ENCODE assay signal across 8 mouse cellular contexts in genomic region chr7:139398111-139398510, GRCm38 (mm10). TPM values are rescaled to one million over a fixed set of nuclear protein-coding genes. Genes with fewer than 3 reads are reported as not detected.
DNase-seq lines count a peak whose midpoint lies in the region; ATAC-seq and TF ChIP-seq lines count a peak whose summit lies in the region.
"Had no signal": no experiment of that assay in that cellular context is flagged by ENCODE, and none has a peak within 500 bp of the region (broad histone marks: within the 10 kb centered on the region; RNA-seq: fewer than 3 reads in every experiment).

No protein-coding gene starts in this region.

- no peak overlapping the region for H3K4me3 ChIP-seq in hindbrain, postnatal 0 days (ENCODE audit: low read length)
- no peak overlapping the region for H3K4me3 ChIP-seq in hindbrain, embryonic 16.5 days (ENCODE audit: low read length)
- no peak overlapping the region for H3K4me3 ChIP-seq in MEL (ENCODE audit: control insufficient read depth in 1 of 2, insufficient read depth in 1 of 2, low read depth in 2 of 2, low read length in 2 of 2)
- H3K4me3 ChIP-seq in kidney, embryonic 15.5 days (replicated peaks) = no peak overlapping the region
- H3K4me3 ChIP-seq: limb, embryonic 15.5 days had no signal

- H3K9ac ChIP-seq in hindbrain, postnatal 0 days (replicated peaks; ENCODE audit: low read length) = no peak overlapping the region
- no peak overlapping the region for H3K9ac ChIP-seq in hindbrain, embryonic 16.5 days (ENCODE audit: low read depth, low read length)
- peak overlapping the region; percentile 18; the same call in 1 of the 2 replicates for H3K9ac ChIP-seq in MEL (ENCODE audit: control insufficient read depth, low read depth, low read length, poor library complexity, severe bottlenecking)
- H3K9ac ChIP-seq in kidney, embryonic 15.5 days = no peak overlapping the region
- H3K9ac ChIP-seq: limb, embryonic 15.5 days had no signal

- H3K4me2 ChIP-seq in hindbrain, postnatal 0 days (ENCODE audit: low read depth, low read length) = no peak overlapping the region
- no peak overlapping the region for H3K4me2 ChIP-seq in hindbrain, embryonic 16.5 days (ENCODE audit: low read length)
- no peak overlapping the region for H3K4me2 ChIP-seq in kidney, embryonic 15.5 days
- H3K4me2 ChIP-seq: limb, embryonic 15.5 days had no signal

- no peaks in the 10 kb centered on the region for H3K9me3 ChIP-seq in hindbrain, postnatal 0 days (ENCODE audit: low read length)
- H3K9me3 ChIP-seq in hindbrain, embryonic 16.5 days (ENCODE audit: control insufficient read depth, low read length) = no peaks in the 10 kb centered on the region
- H3K9me3 ChIP-seq in MEL (replicated peaks; ENCODE audit: insufficient read depth, low read length) = no peaks in the 10 kb centered on the region
- no peaks in the 10 kb centered on the region for H3K9me3 ChIP-seq in kidney, embryonic 15.5 days (replicated peaks)
- H3K9me3 ChIP-seq: limb, embryonic 15.5 days had no signal

- peak; percentile 28 for DNase-seq in hindbrain, postnatal 0 days (ENCODE audit: low spot score)
- DNase-seq in MEL (ENCODE audit: low read depth, low spot score) (no peak), adipocyte (ENCODE audit: low spot score) (no peak)
- DNase-seq in brain, embryonic 14.5 days (ENCODE audit: low read depth) = peak; percentile 4
- no peak for DNase-seq in frontal cortex, postnatal 14 days (ENCODE audit: low spot score in 2 of 2)

- no peak for TF ChIP-seq RAD21 in MEL (IDR thresholded peaks at IDR 0.05; ENCODE audit: low read depth, low read length)

- peak overlapping the region; percentile 54 for H3K27ac ChIP-seq in hindbrain, postnatal 0 days
- no peak overlapping the region for H3K27ac ChIP-seq in hindbrain, embryonic 16.5 days (ENCODE audit: low read depth, low read length)
- peak overlapping the region; percentile 43 for H3K27ac ChIP-seq in MEL (ENCODE audit: control insufficient read depth, low read depth, low read length)
- 0 out of 2 replicates have a peak overlapping the region, but pooled peaks have one; percentile 23 for H3K27ac ChIP-seq in kidney, embryonic 15.5 days
- H3K27ac ChIP-seq: limb, embryonic 15.5 days had no signal

- peaks cover 19% of the 10 kb centered on the region for H3K4me1 ChIP-seq in hindbrain, postnatal 0 days (ENCODE audit: insufficient read depth, low read length)
- H3K4me1 ChIP-seq in hindbrain, embryonic 16.5 days (ENCODE audit: control insufficient read depth, insufficient read depth, low read depth, low read length) = peaks cover 12% of the 10 kb centered on the region
- H3K4me1 ChIP-seq in MEL (ENCODE audit: control insufficient read depth in 1 of 2, insufficient read depth in 2 of 2, low read length in 2 of 2) = peaks cover 22 to 47% of the 10 kb centered on the region in 2 experiments
- peaks cover 34% of the 10 kb centered on the region for H3K4me1 ChIP-seq in kidney, embryonic 15.5 days

- TF ChIP-seq CTCF in hindbrain, postnatal 0 days (IDR thresholded peaks at IDR 0.05; ENCODE audit: low read depth) = peak; percentile 9; the same call in 1 of the 2 replicates
- TF ChIP-seq CTCF in MEL (IDR thresholded peaks at IDR 0.05 in 2 of 3, conservative IDR thresholded peaks at IDR 0.05 in 1 of 3; ENCODE audit: control insufficient read depth in 1 of 3, insufficient read depth in 1 of 3, low read depth in 2 of 3, low read length in 3 of 3, poor library complexity in 1 of 3, severe bottlenecking in 1 of 3) = no peak
- TF ChIP-seq CTCF in brain, embryonic 14.5 days (IDR thresholded peaks at IDR 0.05; ENCODE audit: borderline replicate concordance, extremely low read depth, insufficient read depth, insufficient read length) = no peak

- no peaks in the 10 kb centered on the region for H3K27me3 ChIP-seq in hindbrain, postnatal 0 days (ENCODE audit: insufficient read depth, low read length)
- H3K27me3 ChIP-seq in hindbrain, embryonic 16.5 days (replicated peaks; ENCODE audit: control insufficient read depth, insufficient read depth, low read length) = no peaks in the 10 kb centered on the region
- H3K27me3 ChIP-seq in MEL (ENCODE audit: control insufficient read depth in 1 of 2, insufficient read depth in 2 of 2, low read length in 2 of 2) = no peaks in the 10 kb centered on the region
- no peaks in the 10 kb centered on the region for H3K27me3 ChIP-seq in kidney, embryonic 15.5 days
- H3K27me3 ChIP-seq: limb, embryonic 15.5 days had no signal

- no peaks in the 10 kb centered on the region for H3K36me3 ChIP-seq in hindbrain, postnatal 0 days (ENCODE audit: insufficient read depth, low read length)
- H3K36me3 ChIP-seq in hindbrain, embryonic 16.5 days (ENCODE audit: control insufficient read depth, insufficient read depth, low read length) = no peaks in the 10 kb centered on the region
- peaks cover 0 to 32% of the 10 kb centered on the region in 2 experiments; a peak in 2 of 4 replicates for H3K36me3 ChIP-seq in MEL (ENCODE audit: control insufficient read depth in 1 of 2, insufficient read depth in 2 of 2, low read length in 2 of 2)
- H3K36me3 ChIP-seq in kidney, embryonic 15.5 days = no peaks in the 10 kb centered on the region
- H3K36me3 ChIP-seq: limb, embryonic 15.5 days had no signal

- ATAC-seq in hindbrain, postnatal 0 days = no peak
- ATAC-seq in hindbrain, embryonic 16.5 days = no peak
- ATAC-seq in kidney, embryonic 15.5 days (replicated peaks; ENCODE audit: low FRiP score) = no peak

- 56% methylated on average over 5 of the region's 5 CpGs for WGBS in hindbrain, postnatal 0 days
- WGBS in hindbrain, embryonic 16.5 days = 70% methylated on average over 5 of the region's 5 CpGs
- 67% methylated on average over 5 of the region's 5 CpGs for WGBS in kidney, embryonic 15.5 days

- no peak for TF ChIP-seq POLR2A in MEL (IDR thresholded peaks at IDR 0.05; ENCODE audit: control insufficient read depth in 1 of 2, insufficient read depth in 1 of 2, low read depth in 1 of 2, low read length in 2 of 2, poor library complexity in 1 of 2)
- TF ChIP-seq POLR2A in brain, embryonic 14.5 days (IDR thresholded peaks at IDR 0.05; ENCODE audit: borderline replicate concordance, extremely low read depth, insufficient read depth, insufficient read length, poor library complexity, severe bottlenecking) = no peak

- H3K79me2 ChIP-seq in MEL (ENCODE audit: control insufficient read depth, insufficient read depth, low read length, poor library complexity) = no peaks in the 10 kb centered on the region; the same call in 1 of the 2 replicates

- TF ChIP-seq EP300 in MEL (IDR thresholded peaks at IDR 0.05; ENCODE audit: low read depth in 1 of 2, low read length in 2 of 2) = no peak

TF ChIP-seq in MEL, 35 proteins besides CTCF, POLR2A, EP300 and RAD21:
- TF ChIP-seq USF2 (IDR thresholded peaks at IDR 0.05; ENCODE audit: borderline replicate concordance in 1 of 2, insufficient read depth in 1 of 2, low read depth in 1 of 2, low read length in 2 of 2) (no peak), SIN3A (IDR thresholded peaks at IDR 0.05; ENCODE audit: low read length) (no peak), SMC3 (IDR thresholded peaks at IDR 0.05; ENCODE audit: low read depth, low read length) (no peak), GABPA (IDR thresholded peaks at IDR 0.05; ENCODE audit: low read depth, low read length) (no peak), UBTF (IDR thresholded peaks at IDR 0.05; ENCODE audit: borderline replicate concordance, insufficient read depth, low read depth, low read length) (no peak), E2F4 (IDR thresholded peaks at IDR 0.05; ENCODE audit: borderline replicate concordance, low read depth, low read length) (no peak), MYB (IDR thresholded peaks at IDR 0.05; ENCODE audit: low read depth, low read length) (no peak), MEF2A (IDR thresholded peaks at IDR 0.05; ENCODE audit: extremely low read depth, insufficient replicate concordance, low read depth, low read length, poor library complexity, severe bottlenecking) (no peak), ELF1 (IDR thresholded peaks at IDR 0.05; ENCODE audit: low read depth, low read length) (no peak), RCOR1 (IDR thresholded peaks at IDR 0.05; ENCODE audit: low read depth, low read length) (no peak), ZC3H11A (IDR thresholded peaks at IDR 0.05; ENCODE audit: low read depth, low read length) (no peak), CHD1 (IDR thresholded peaks at IDR 0.05; ENCODE audit: low read depth, low read length) (no peak), ZMIZ1 (IDR thresholded peaks at IDR 0.05; ENCODE audit: low read depth, low read length) (no peak), NRF1 (IDR thresholded peaks at IDR 0.05; ENCODE audit: insufficient read depth, low read depth, low read length, poor library complexity, severe bottlenecking) (no peak), HCFC1 (IDR thresholded peaks at IDR 0.05; ENCODE audit: low read depth, low read length) (no peak), GATA1 (IDR thresholded peaks at IDR 0.05; ENCODE audit: low read depth, low read length) (no peak), MAX (IDR thresholded peaks at IDR 0.05; ENCODE audit: low read length) (no peak), NELFE (IDR thresholded peaks at IDR 0.05; ENCODE audit: low read depth, low read length) (no peak), CHD2 (IDR thresholded peaks at IDR 0.05; ENCODE audit: low read length) (no peak), MXI1 (IDR thresholded peaks at IDR 0.05; ENCODE audit: low read depth, low read length) (no peak)

RNA-seq across cellular contexts. Expression of gene Inpp5a, which starts 9.2 kb away (rescaled TPM):
- 16.6 and 17.5 TPM in 2 replicates for total RNA-seq in hindbrain, postnatal 0 days (2014; rRNA removed)
- 23.6 and 25.3 TPM in 2 replicates for polyA plus RNA-seq in hindbrain, postnatal 0 days (2015; fragmentation: Nextera tagmentation; extraction: Ambion mirVana)
- 17.4 and 18.8 TPM in 2 replicates for polyA plus RNA-seq in hindbrain, embryonic 16.5 days (2015; fragmentation: Nextera tagmentation; extraction: Ambion mirVana)
- total RNA-seq in MEL (2012; rRNA removed) = 4.8 and 5.7 TPM in 2 replicates
- polyA plus RNA-seq in MEL (2012; ENCODE audit: insufficient read depth in 1 of 2, insufficient read length in 2 of 2, low read depth in 1 of 2, low replicate concordance in 2 of 2, missing spikeins in 1 of 2) = 10 to 100 TPM in 1 of 2 experiments, not detected in 1; 14.4 TPM
- polyA plus RNA-seq in brain, embryonic 14.5 days (2012; rRNA removed) = 6.2 and 17.6 TPM in 2 replicates
- 19.1 and 22.2 TPM in 2 replicates for polyA plus RNA-seq in kidney, embryonic 15.5 days (2015; fragmentation: Nextera tagmentation; extraction: Ambion mirVana)

Comparison
In these comparisons a context has a peak if more than half of its experiments do, and no peak if none do; other contexts are left out.
1. DNase-seq: peak in hindbrain, postnatal 0 days (single experiment) and brain, embryonic 14.5 days (single experiment); none in MEL (single experiment), frontal cortex, postnatal 14 days (0 of 2) and adipocyte (single experiment).